Mouse (Mus musculus) kidney, embryonic 15.5 days (tissue): ENCODE results near the gene Zfp931. TPM values are rescaled to one million over a fixed set of nuclear protein-coding genes. Genes with fewer than 3 reads are reported as not detected.
"Not testable (repeated sequence)": the region's sequence is repeated elsewhere in the genome, so short reads cannot be mapped to it uniquely, and the experiment has no call there.

Experiments used
- ATAC-seq: fragments of 200-750 bp; cut with Nextera tagmentation; replicated peaks from 2 replicates; pipeline ENCODE4 v1.8.0; 2017; ENCODE audit warnings: moderate TSS enrichment; ENCODE audit not compliant: low FRiP score
- H3K27ac ChIP-seq: fragments of 300-500 bp; sonication (generic); 2 replicates; pipeline ENCODE4 v1.5.1; 2015; ENCODE audit warnings: mild to moderate bottlenecking, inconsistent platforms
- H3K27me3 ChIP-seq: fragments of 300-500 bp; sonication (generic); 2 replicates; pipeline ENCODE4 v1.6.1; 2015; ENCODE audit warnings: inconsistent platforms
- H3K36me3 ChIP-seq: fragments of 300-500 bp; sonication (generic); 2 replicates; pipeline ENCODE4 v1.6.1; 2015; ENCODE audit warnings: inconsistent platforms
- H3K4me1 ChIP-seq: fragments of 300-500 bp; sonication (generic); 2 replicates; pipeline ENCODE4 v1.6.1; 2015; ENCODE audit warnings: inconsistent platforms
- H3K4me2 ChIP-seq: fragments of 300-500 bp; sonication (generic); 2 replicates; pipeline ENCODE4 v1.6.1; 2015; ENCODE audit warnings: moderate library complexity, mild to moderate bottlenecking, inconsistent platforms
- H3K4me3 ChIP-seq: fragments of 300-500 bp; sonication (generic); replicated peaks from 2 replicates; pipeline ENCODE4 v1.5.1; 2015; ENCODE audit warnings: mild to moderate bottlenecking, inconsistent platforms
- H3K9ac ChIP-seq: fragments of 300-500 bp; sonication (generic); 2 replicates; pipeline ENCODE4 v1.6.1; 2015; ENCODE audit warnings: mild to moderate bottlenecking, inconsistent platforms
- H3K9me3 ChIP-seq: fragments of 300-500 bp; sonication (generic); replicated peaks from 2 replicates; pipeline ENCODE4 v1.6.1; 2016; ENCODE audit warnings: inconsistent platforms
- WGBS: fragments of 180-500 bp; shearing (Covaris S2); methylation state at CpG from one replicate; pipeline ENCODE4 v1.1.7; 2015; ENCODE audit warnings: mixed read lengths; 5-methylcytosine and 5-hydroxymethylcytosine counted together
- polyA plus RNA-seq: library from polyadenylated mRNA; unstranded; fragments of >200 nt; fragmentation: Nextera tagmentation; extraction: Ambion mirVana; gene quantifications from 2 replicates; pipeline ENCODE4 v1.2.1, GENCODE M21; 2015

Gene Zfp931
- polyA plus RNA-seq, 1 experiment from 2014 or later = 19.0 TPM

GRCm38 (mm10) chr2:178101957-178102356 lies 23.7 kb upstream of the Zfp931 start:
- no peak overlapping the region for H3K4me3 ChIP-seq
- H3K27me3 ChIP-seq = no peaks in the 10 kb centered on the region
- no peaks in the 10 kb centered on the region for H3K36me3 ChIP-seq
- H3K4me2 ChIP-seq = no peak overlapping the region
- no peak overlapping the region for H3K9ac ChIP-seq
- H3K4me1 ChIP-seq = no peaks in the 10 kb centered on the region
- no peak overlapping the region for H3K27ac ChIP-seq
- peak; percentile 89 for ATAC-seq
- no peaks in the 10 kb centered on the region for H3K9me3 ChIP-seq
- WGBS = 11% methylated on average over 7 of the region's 7 CpGs

- no peaks in the 10 kb centered on the region for H3K36me3 ChIP-seq
- no peaks in the 10 kb centered on the region for H3K4me1 ChIP-seq
- 5% methylated on average over 2 of the region's 2 CpGs for WGBS
- H3K27me3 ChIP-seq = no peaks in the 10 kb centered on the region
- H3K9me3 ChIP-seq = no peaks in the 10 kb centered on the region
- no peak overlapping the region for H3K27ac ChIP-seq
- no peak overlapping the region for H3K9ac ChIP-seq
- no peak for ATAC-seq
- H3K4me2 ChIP-seq = no peak overlapping the region
- no peak overlapping the region for H3K4me3 ChIP-seq
Measured at GRCm38 (mm10) chr2:178098021-178098420, 19.7 kb upstream of the Zfp931 start.

GRCm38 (mm10) chr2:178089586-178089985 lies 11.3 kb upstream of the Zfp931 start:
- Histone ChIP-seq H3K9ac (no peak overlapping the region), H3K27ac (no peak overlapping the region), H3K36me3 (no peaks in the 10 kb centered on the region), H3K4me1 (no peaks in the 10 kb centered on the region), H3K27me3 (no peaks in the 10 kb centered on the region), H3K4me2 (no peak overlapping the region), H3K4me3 (no peak overlapping the region), H3K9me3 (no peaks in the 10 kb centered on the region)
- ATAC-seq = no peak

- no peak for ATAC-seq
- Histone ChIP-seq H3K9ac (no peak overlapping the region), H3K4me1 (no peaks in the 10 kb centered on the region), H3K4me3 (no peak overlapping the region), H3K4me2 (no peak overlapping the region), H3K36me3 (peaks cover 12% of the 10 kb centered on the region), H3K27ac (no peak overlapping the region), H3K9me3 (0 out of 2 replicates have a peak, but pooled peaks cover 3% of the 10 kb centered on the region), H3K27me3 (no peaks in the 10 kb centered on the region)
- 9% methylated on average over 1 of the region's 1 CpGs for WGBS
Measured at GRCm38 (mm10) chr2:178058195-178058594, 20.1 kb downstream of the Zfp931 start.

- H3K4me2 ChIP-seq, H3K27me3 ChIP-seq, H3K27ac ChIP-seq, H3K4me1 ChIP-seq, ATAC-seq, H3K9me3 ChIP-seq, H3K36me3 ChIP-seq, H3K9ac ChIP-seq, H3K4me3 ChIP-seq: not testable (repeated sequence)
- WGBS = 88% methylated on average over 3 of the region's 3 CpGs
Measured at GRCm38 (mm10) chr2:178027601-178028000, 50.7 kb downstream of the Zfp931 start.

GRCm38 (mm10) chr2:178023861-178024260 lies 54.4 kb downstream of the Zfp931 start:
- H3K27ac ChIP-seq, H3K36me3 ChIP-seq, H3K27me3 ChIP-seq, H3K4me1 ChIP-seq, H3K9me3 ChIP-seq, ATAC-seq: not testable (repeated sequence)
- H3K4me3 ChIP-seq = peak overlapping the region; percentile 64
- WGBS = 11% methylated on average over 2 of the region's 2 CpGs
- H3K4me2 ChIP-seq = peak overlapping the region; percentile 57
- peak overlapping the region; percentile 66 for H3K9ac ChIP-seq

- not testable (repeated sequence) for H3K27me3 ChIP-seq, H3K4me1 ChIP-seq, H3K9me3 ChIP-seq, H3K36me3 ChIP-seq, ATAC-seq
- Histone ChIP-seq H3K4me2 (peak within 1 kb of the TSS; percentile 57), H3K9ac (peak within 1 kb of the TSS; percentile 66), H3K4me3 (peak within 1 kb of the TSS; percentile 64), H3K27ac (peak within 1 kb of the TSS; percentile 51; the same call in 1 of the 2 replicates)
- WGBS = 1% methylated on average over 14 of the region's 15 CpGs
Measured at GRCm38 (mm10) chr2:178023011-178023611, 55.2 kb downstream of the Zfp931 start, which contains the start of gene Zfp971. Gene Zfp971 (plus strand): TSS chr2:178023284.

- not testable (repeated sequence) for H3K4me2 ChIP-seq, H3K4me1 ChIP-seq, H3K27ac ChIP-seq, H3K9ac ChIP-seq, H3K4me3 ChIP-seq, H3K9me3 ChIP-seq, H3K27me3 ChIP-seq, H3K36me3 ChIP-seq, ATAC-seq
- 80% methylated on average over 8 of the region's 8 CpGs for WGBS
Measured at GRCm38 (mm10) chr2:178020773-178021172, 57.5 kb downstream of the Zfp931 start.

- ATAC-seq, H3K9me3 ChIP-seq, H3K27me3 ChIP-seq, H3K4me3 ChIP-seq, H3K36me3 ChIP-seq, H3K9ac ChIP-seq, H3K4me2 ChIP-seq, H3K27ac ChIP-seq, H3K4me1 ChIP-seq: not testable (repeated sequence)
- 87% methylated on average over 3 of the region's 3 CpGs for WGBS
Measured at GRCm38 (mm10) chr2:178019486-178019885, 58.8 kb downstream of the Zfp931 start.

Other genes with a start within 250 kb of the Zfp931 start
- gene Gm14325, start 238.1 kb downstream of the Zfp931 start, polyA plus RNA-seq = 33.4 and 38.3 TPM in 2 replicates
- 3.2 and 3.7 TPM in 2 replicates for gene Gm14327, start 181.4 kb downstream of the Zfp931 start, polyA plus RNA-seq
- gene Zfp972, start 152.9 kb downstream of the Zfp931 start, polyA plus RNA-seq = 0.32 and 0.40 TPM in 2 replicates
- gene Gm14326, start 121.2 kb downstream of the Zfp931 start, polyA plus RNA-seq = 13.9 and 16.2 TPM in 2 replicates
- 11.0 and 12.2 TPM in 2 replicates for gene Zfp971, start 55.2 kb downstream of the Zfp931 start, polyA plus RNA-seq
- 0.85 and 1.5 TPM in 2 replicates for gene Phactr3, start 40.5 kb upstream of the Zfp931 start, polyA plus RNA-seq